Mouse (Mus musculus) monocyte, adult 2 months (primary cell): ENCODE measurements around the gene Ston1.

Experiments used
- DNase-seq, 2 experiments: peaks; one replicate each; pipeline ENCODE4 v3.0.0; 2022; ENCODE audit warnings: low spot score in 2 of 2, low read depth in 1 of 2

The Ston1 gene

GRCm38 (mm10) chr17:88587371-88587770 lies 10.1 kb upstream of the Ston1 start:
- DNase-seq: no peak

DNA sequence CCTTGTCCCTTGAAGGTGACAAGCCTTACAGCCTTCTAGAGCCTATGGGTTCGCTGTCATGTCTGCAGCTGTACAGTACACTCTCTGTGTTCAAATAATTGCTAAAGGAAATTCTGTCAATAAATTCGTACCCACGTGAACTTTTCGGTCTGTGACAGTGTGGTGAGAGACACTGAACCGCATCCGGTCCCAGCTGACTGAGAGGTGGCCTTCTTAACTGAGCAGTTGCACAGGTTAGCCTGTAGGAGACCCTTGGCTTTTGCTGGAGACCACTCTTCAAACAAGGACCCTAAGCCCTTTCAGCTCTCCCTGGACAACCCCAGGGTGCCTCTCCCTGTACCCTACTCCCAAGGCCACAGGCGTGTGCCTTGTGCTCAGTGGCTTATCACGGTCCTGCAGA lies 9.3 kb upstream of the Ston1 start:
- no peak for DNase-seq

GRCm38 (mm10) chr17:88590251-88590650 lies 7.2 kb upstream of the Ston1 start:
- no peak for DNase-seq

GRCm38 (mm10) chr17:88595071-88595470 lies 2.4 kb upstream of the Ston1 start:
- DNase-seq: no peak

GRCm38 (mm10) chr17:88596068-88596467 lies 1.4 kb upstream of the Ston1 start:
- no peak for DNase-seq

- DNase-seq: peak in 1 of 2 experiments; percentile 14
Measured at GRCm38 (mm10) chr17:88596544-88597221, 801 bp upstream of the Ston1 start.

- DNase-seq: no peak
Measured at GRCm38 (mm10) chr17:88598056-88598420, 554 bp downstream of the Ston1 start.

DNA sequence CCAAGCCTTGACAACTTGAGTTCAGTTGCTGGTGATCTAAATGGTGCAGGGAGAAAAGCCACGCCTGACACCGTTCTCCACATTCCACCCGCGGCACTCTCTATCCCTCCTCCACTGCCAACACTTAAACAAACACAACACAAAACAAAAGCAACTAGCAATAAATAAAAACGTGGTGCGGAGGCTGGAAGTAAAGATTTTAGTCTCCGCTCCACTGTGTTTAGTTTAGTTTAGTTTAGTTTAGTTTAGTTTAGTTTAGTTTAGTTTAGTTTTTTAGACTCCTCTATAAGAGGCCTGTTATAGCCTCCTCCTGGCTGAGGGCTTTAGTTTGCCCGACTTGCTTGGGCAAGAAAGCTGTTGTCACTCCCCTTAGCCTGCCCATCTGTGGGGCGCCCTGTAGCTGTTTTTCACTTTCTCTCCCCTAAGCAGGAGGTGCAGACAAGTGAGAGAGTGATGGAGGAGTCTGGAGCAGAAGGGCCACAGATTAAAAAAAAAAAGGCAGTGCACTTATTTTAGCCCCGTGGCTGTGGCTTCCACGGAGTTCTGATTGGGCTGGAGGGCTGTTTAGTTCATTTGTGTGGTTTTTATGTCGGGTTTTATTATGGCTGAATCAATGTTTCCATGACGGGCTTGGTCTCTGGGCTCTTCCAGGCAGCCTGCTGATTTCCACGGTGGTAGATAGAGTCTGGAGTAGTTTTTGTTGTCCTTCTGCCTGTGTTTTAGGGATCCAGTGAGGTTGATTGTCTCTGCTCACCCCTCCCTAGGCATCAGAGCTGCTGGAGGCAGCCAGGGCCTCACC lies 1.3 kb downstream of the Ston1 start:
- no peak for DNase-seq

DNA sequence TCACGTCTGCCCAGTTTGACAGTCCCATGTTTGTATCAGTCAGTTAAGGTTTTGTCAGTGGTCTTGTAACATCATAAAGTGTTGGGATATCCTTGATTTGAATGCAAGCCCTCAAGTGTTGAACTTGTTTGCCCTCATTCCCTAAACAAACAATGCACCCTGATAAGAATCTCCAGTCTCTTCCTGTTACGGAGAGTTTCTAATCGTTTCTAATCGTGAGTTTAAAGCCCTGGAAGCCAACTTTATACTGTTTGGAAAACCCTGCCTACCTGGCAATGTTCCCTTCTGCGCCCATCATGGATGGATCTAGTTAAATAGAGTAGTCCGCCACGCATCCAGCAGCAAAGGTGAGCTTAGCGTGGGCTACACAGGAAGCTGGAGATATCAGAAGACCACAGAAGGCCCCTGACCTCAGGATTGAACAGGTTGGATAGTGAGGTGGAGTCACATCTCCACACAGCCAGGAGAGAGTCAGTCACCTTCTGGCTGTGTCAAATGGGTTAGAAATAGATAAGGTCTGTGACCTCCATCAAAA lies 3.1 kb downstream of the Ston1 start:
- no peak for DNase-seq

- DNase-seq: no peak
Measured at GRCm38 (mm10) chr17:88603943-88604342, 6.5 kb downstream of the Ston1 start.

- no peak for DNase-seq
Measured at GRCm38 (mm10) chr17:88606056-88606455, 8.6 kb downstream of the Ston1 start.

- DNase-seq: no peak
Measured at GRCm38 (mm10) chr17:88609361-88609760, 11.9 kb downstream of the Ston1 start.

- DNase-seq: no peak
Measured at GRCm38 (mm10) chr17:88611057-88611456, 13.6 kb downstream of the Ston1 start.

- no peak for DNase-seq
Measured at GRCm38 (mm10) chr17:88613172-88613571, 15.7 kb downstream of the Ston1 start.

DNA sequence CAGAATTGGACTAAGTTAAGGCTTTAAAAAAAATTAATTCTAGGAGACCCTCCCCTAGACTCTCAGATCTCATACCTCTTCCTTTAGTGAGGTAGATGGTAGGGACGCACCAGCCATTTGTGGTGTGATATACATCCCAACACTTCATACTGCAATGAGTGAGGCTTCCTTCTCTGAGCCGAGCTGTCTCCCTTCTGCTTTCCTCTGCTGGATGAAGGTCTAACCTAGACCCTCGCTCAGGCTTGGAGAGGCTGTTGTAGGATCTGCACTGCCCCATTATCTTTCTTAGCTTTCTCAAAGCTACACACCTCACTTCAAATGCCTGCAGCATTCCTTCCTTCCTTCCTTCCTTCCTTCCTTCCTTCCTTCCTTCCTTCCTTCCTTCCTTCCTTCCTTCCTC lies 16.2 kb downstream of the Ston1 start:
- DNase-seq: no peak

DNA sequence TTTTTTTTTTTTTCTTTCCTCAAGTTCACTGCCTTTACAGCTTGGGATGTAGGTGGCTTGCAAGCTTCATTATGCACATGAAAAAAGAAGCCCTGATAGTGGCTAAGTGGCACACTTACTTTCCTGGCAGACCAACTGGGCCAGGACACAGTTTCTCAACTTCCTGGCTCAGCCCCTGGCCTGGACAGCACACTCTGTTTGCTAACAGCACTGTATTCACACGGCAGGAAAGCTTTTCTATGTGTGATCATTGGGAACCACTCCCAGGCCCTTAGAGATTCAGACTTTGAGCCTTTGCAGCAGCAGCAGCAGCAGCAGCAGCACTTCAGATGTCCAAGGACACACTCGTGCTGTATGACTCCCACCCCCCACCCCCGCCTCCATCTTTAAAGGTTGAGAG lies 16.8 kb downstream of the Ston1 start:
- no peak for DNase-seq

DNA sequence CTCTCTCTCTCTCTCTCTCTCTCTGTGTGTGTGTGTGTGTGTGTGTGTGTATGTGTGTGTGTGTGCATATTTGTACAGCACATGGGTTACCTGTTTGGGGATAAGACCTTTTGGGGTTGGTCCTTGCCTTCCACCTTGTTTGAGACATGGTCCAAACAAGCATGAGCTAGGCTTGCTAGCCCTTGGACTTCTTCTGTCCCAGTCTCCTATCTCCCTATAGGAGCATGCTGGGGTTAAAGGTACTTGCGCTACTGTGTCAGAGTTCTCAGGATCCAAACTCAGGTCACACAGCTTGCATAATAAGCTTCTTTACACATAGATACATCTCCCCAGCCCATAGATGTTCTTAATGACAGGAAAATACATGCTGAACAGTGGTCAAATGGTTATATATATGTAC lies 17.2 kb downstream of the Ston1 start:
- no peak for DNase-seq

GRCm38 (mm10) chr17:88615492-88616155 lies 18.1 kb downstream of the Ston1 start:
- no peak for DNase-seq

GRCm38 (mm10) chr17:88620935-88621334 lies 23.5 kb downstream of the Ston1 start:
- DNase-seq: no peak

DNA sequence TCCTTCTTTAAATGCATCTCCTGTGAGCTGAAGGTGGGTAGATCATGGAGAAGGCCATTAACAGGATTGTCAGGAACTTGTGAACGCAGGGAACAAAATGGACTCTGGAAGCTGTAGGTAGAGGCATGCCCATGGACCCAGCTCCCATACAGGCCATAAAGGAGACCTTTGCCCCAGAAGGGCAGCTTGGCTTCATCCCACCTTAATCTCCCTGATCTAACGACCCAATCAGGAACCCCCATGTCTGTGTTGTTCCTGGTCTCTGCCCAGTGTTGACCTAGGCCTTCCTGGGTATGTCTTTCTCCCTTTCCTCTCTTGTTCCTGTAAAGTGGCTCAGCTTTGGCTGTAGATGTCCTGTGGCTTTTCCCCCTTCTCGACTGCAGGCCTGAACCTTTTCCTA lies 23.9 kb downstream of the Ston1 start:
- no peak for DNase-seq

DNA sequence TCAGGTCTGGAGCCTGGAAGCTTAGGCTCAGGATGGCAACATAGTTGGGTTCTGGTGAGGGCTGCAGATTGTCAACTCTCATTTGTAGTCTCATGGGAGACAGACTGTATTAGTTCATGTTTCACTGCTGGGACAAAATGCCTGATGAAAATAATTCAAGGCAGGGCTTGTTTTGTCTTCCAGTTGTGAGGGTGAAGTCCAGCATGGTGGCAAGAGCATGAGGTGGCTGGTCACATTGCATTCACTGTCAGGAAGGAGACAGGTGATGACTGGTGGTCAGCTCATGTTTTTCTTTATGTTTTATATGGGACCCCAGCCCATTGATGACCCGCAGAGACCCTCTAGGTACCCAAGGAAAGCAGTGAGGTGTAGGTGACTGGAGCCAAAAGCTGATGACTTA lies 25.2 kb downstream of the Ston1 start:
- no peak for DNase-seq

- DNase-seq: no peak
Measured at GRCm38 (mm10) chr17:88624386-88624785, 26.9 kb downstream of the Ston1 start.
